Mouse (Mus musculus): Measurements from ENCODE around the gene Hils1. TPM values are rescaled to one million over a fixed set of nuclear protein-coding genes. Genes with fewer than 3 reads are reported as not detected.

The Hils1 gene
- polyA plus RNA-seq (2016; fragmentation: Nextera tagmentation; extraction: Ambion mirVana) = not detected in 2 replicates

DNA sequence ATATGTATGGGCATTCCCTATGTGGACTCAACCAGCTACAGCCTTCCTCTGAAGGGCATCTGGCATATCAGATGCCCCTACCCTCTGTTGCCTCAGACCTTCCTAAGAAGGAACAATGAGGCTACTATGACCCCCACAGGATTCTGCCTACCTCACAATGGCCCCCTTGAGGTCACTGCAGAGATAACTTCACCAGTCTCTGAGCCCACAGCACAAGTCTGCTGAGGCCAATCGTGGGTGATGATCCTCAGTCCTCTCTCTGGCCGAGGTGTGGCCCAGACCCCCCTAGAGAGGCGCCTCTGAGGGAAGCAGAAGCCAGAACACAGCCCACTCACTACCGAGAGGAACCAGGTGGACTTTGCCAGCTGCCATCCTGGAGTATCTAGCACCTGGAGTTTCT, at the start of gene Hils1:
TSS of gene Hils1 (plus strand) at position 175 of the 400 bp plus-strand sequence.
- Histone ChIP-seq H3K9me3 (replicated peaks) (no peaks in the 10 kb centered on the region), H3K27ac (no peak within 1 kb of the TSS), H3K36me3 (no peaks in the 10 kb centered on the region), H3K27me3 (peaks cover 9% of the 10 kb centered on the region; the same call in 1 of the 2 replicates), H3K4me3 (no peak within 1 kb of the TSS), H3K4me1 (peaks cover 4% of the 10 kb centered on the region; the same call in 1 of the 2 replicates), H3K4me2 (replicated peaks) (no peak within 1 kb of the TSS), H3K9ac (no peak within 1 kb of the TSS)
- 49% methylated on average over 4 of the region's 4 CpGs for WGBS
- ATAC-seq (ENCODE audit: low FRiP score) = no peak

- Histone ChIP-seq H3K36me3 (no peaks in the 10 kb centered on the region), H3K27ac (no peak overlapping the region), H3K9me3 (replicated peaks) (no peaks in the 10 kb centered on the region), H3K9ac (no peak overlapping the region), H3K4me2 (replicated peaks) (no peak overlapping the region), H3K4me3 (no peak overlapping the region), H3K27me3 (peaks cover 6% of the 10 kb centered on the region; the same call in 1 of the 2 replicates), H3K4me1 (peaks cover 11% of the 10 kb centered on the region)
- 82% methylated on average over 6 of the region's 6 CpGs for WGBS
- no peak for ATAC-seq (ENCODE audit: low FRiP score)
Observed at GRCm38 (mm10) chr11:94917717-94918116, 49.7 kb upstream of the Hils1 start.

DNA sequence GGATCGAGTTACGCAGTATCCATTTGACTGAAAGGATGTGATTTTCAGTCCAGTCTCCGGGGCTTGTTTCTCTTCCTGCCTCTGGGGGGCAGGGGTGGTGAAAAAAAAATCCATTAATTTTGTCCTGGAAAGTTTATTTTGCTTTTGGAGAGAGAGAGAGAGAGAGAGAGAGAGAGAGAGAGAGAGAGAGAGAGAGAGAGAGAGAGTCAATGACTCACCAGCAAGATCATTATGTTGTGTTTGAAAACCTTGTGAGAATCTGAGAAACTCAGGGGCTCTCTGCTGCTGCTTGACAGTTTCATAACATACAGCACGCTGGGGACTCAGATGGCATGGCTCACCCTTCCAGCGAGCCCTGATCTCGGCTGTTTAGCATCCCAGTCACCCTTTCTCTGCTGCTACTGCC, 46.4 kb upstream of the Hils1 start:
- H3K36me3 ChIP-seq = no peaks in the 10 kb centered on the region
- no peak for ATAC-seq (ENCODE audit: low FRiP score)
- H3K27ac ChIP-seq = no peak overlapping the region
- no peak overlapping the region for H3K4me2 ChIP-seq (replicated peaks)
- H3K4me1 ChIP-seq = peaks cover 6% of the 10 kb centered on the region
- H3K27me3 ChIP-seq = 0 out of 2 replicates have a peak, but pooled peaks cover 3% of the 10 kb centered on the region
- no peaks in the 10 kb centered on the region for H3K9me3 ChIP-seq (replicated peaks)
- WGBS = 53% methylated on average over 6 of the region's 6 CpGs
- H3K9ac ChIP-seq = no peak overlapping the region
- no peak overlapping the region for H3K4me3 ChIP-seq

DNA sequence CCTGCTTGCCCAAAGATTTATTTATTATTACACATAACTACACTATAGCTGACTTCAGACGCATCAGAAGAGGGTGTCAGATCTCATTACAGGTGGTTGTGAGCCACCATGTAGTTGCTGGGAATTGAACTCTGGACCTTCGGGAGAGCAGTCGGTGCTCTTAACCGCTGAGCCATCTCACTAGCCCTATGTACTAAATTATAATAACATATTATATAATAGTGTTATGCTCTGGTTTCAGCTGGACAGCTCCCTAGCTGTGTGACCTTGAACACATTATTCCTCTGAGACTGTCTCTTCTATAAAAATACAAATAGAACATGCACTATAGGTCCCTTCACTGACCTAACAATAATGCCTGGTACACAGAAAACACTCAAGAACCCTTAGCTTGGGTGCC, 42.4 kb upstream of the Hils1 start:
- no peak overlapping the region for H3K4me3 ChIP-seq
- 89% methylated on average over 4 of the region's 4 CpGs for WGBS
- H3K27ac ChIP-seq = no peak overlapping the region
- H3K27me3 ChIP-seq = no peaks in the 10 kb centered on the region
- H3K36me3 ChIP-seq = no peaks in the 10 kb centered on the region
- ATAC-seq (ENCODE audit: low FRiP score) = no peak
- H3K4me2 ChIP-seq (replicated peaks) = no peak overlapping the region
- no peak overlapping the region for H3K9ac ChIP-seq
- H3K9me3 ChIP-seq (replicated peaks) = no peaks in the 10 kb centered on the region
- H3K4me1 ChIP-seq = peaks cover 25% of the 10 kb centered on the region

DNA sequence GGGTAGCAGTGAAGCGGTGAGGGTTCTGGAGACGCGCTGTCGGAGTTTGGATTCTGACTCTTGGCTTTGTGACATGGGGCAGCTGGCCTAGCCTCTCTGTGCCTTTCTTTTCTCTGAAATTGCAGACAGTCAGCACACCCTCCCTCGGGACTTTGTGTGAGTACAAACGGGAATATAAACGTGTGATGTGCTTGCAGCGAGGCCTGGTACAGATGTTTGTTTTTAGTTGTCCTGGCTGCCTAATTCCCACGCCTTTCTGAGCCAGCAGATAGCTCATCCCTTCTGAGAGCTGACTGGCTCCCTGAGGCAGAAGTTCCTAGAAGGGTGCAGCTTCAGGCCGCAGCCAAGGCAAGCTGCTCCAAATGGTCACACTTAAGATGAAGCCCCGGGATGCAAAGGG, 41.0 kb upstream of the Hils1 start:
- Histone ChIP-seq H3K9ac (no peak overlapping the region), H3K4me3 (no peak overlapping the region), H3K36me3 (no peaks in the 10 kb centered on the region), H3K27me3 (0 out of 2 replicates have a peak, but pooled peaks cover 3% of the 10 kb centered on the region), H3K9me3 (replicated peaks) (no peaks in the 10 kb centered on the region), H3K27ac (no peak overlapping the region), H3K4me1 (peaks cover 29% of the 10 kb centered on the region), H3K4me2 (replicated peaks) (no peak overlapping the region)
- WGBS = 67% methylated on average over 11 of the region's 11 CpGs
- no peak for ATAC-seq (ENCODE audit: low FRiP score)

DNA sequence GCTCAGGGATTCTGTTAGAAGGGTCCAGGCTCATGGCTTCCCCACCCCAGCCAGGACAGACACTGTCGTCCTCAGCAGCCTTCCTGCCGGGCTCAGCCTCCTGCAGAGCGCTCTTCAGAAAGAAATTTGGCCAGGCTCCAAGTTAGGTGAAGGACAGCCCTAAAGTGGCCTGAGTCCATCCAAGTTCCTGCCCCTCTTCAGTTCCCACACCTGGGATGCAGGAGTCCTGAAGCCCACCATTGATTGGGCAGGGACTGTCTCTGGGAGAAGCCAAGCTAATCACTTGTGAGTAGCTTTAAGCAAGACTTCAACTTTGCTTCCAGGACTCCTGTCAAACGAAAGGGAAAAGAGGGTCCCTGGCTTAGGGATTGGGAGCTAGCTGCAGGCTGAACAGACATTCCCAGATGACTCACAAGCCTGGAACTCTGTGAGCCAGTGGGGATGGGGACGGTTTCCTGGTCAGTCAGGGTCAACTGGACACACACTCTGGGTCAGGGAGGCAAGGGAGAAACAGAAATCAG, 39.6 kb upstream of the Hils1 start:
- no peak overlapping the region for H3K4me3 ChIP-seq
- H3K27ac ChIP-seq = no peak overlapping the region

DNA sequence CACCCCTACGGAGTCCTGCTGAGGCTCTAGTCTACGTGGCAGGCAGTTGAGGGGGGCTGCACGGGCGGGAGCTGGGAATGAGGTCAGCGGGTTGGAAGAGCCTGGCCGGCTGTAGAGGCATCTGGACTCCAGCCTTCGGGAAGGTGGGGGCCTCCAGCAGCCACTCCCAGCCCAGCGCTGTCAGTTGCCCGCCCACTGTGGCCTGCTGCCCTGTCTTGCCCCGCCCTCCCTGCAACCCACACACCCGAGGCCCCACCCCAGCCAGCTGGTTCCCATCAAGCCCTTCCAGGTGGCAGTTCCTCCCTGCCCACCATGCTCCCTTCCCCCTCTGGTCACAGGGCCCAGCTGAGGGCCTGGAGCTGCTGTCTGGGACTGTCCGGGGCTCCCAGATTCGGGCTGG, 38.6 kb upstream of the Hils1 start:
- peak; percentile 85 for ATAC-seq (ENCODE audit: low FRiP score)
- H3K27me3 ChIP-seq = peaks cover 25% of the 10 kb centered on the region
- H3K4me1 ChIP-seq = peaks cover 32% of the 10 kb centered on the region
- H3K9me3 ChIP-seq (replicated peaks) = no peaks in the 10 kb centered on the region
- WGBS = 3% methylated on average over 12 of the region's 13 CpGs
- no peak overlapping the region for H3K4me3 ChIP-seq
- no peak overlapping the region for H3K9ac ChIP-seq
- no peaks in the 10 kb centered on the region for H3K36me3 ChIP-seq
- H3K4me2 ChIP-seq (replicated peaks) = peak overlapping the region; percentile 37
- peak overlapping the region; percentile 56 for H3K27ac ChIP-seq

More for the DNA sequence above, 39.6 kb upstream of the Hils1 start:
- Histone ChIP-seq H3K4me1 (peaks cover 29% of the 10 kb centered on the region), H3K27me3 (peaks cover 15% of the 10 kb centered on the region), H3K9me3 (replicated peaks) (no peaks in the 10 kb centered on the region), H3K9ac (no peak overlapping the region), H3K36me3 (no peaks in the 10 kb centered on the region), H3K4me2 (replicated peaks) (no peak overlapping the region)
- ATAC-seq (ENCODE audit: low FRiP score) = no peak
- 25% methylated on average over 5 of the region's 5 CpGs for WGBS

- 42% methylated on average over 9 of the region's 9 CpGs for WGBS
Observed at GRCm38 (mm10) chr11:94929599-94929998, 37.8 kb upstream of the Hils1 start.

GRCm38 (mm10) chr11:94930151-94930550, 37.2 kb upstream of the Hils1 start:
- H3K27ac ChIP-seq = no peak overlapping the region
- H3K9ac ChIP-seq = no peak overlapping the region
- H3K36me3 ChIP-seq = no peaks in the 10 kb centered on the region
- H3K4me3 ChIP-seq = no peak overlapping the region
- H3K4me2 ChIP-seq (replicated peaks) = no peak overlapping the region
- peaks cover 37% of the 10 kb centered on the region for H3K4me1 ChIP-seq
- ATAC-seq (ENCODE audit: low FRiP score) = no peak
- WGBS = 51% methylated on average over 4 of the region's 4 CpGs
- H3K27me3 ChIP-seq = peaks cover 39% of the 10 kb centered on the region
- H3K9me3 ChIP-seq (replicated peaks) = no peaks in the 10 kb centered on the region

More at GRCm38 (mm10) chr11:94929599-94929998, 37.8 kb upstream of the Hils1 start:
- H3K27me3 ChIP-seq = peaks cover 33% of the 10 kb centered on the region
- H3K4me3 ChIP-seq = no peak overlapping the region
- H3K27ac ChIP-seq = peak overlapping the region; percentile 56; the same call in 1 of the 2 replicates
- no peak overlapping the region for H3K9ac ChIP-seq
- H3K4me1 ChIP-seq = peaks cover 34% of the 10 kb centered on the region
- H3K4me2 ChIP-seq (replicated peaks) = no peak overlapping the region
- H3K36me3 ChIP-seq = no peaks in the 10 kb centered on the region
- ATAC-seq (ENCODE audit: low FRiP score) = no peak
- no peaks in the 10 kb centered on the region for H3K9me3 ChIP-seq (replicated peaks)

DNA sequence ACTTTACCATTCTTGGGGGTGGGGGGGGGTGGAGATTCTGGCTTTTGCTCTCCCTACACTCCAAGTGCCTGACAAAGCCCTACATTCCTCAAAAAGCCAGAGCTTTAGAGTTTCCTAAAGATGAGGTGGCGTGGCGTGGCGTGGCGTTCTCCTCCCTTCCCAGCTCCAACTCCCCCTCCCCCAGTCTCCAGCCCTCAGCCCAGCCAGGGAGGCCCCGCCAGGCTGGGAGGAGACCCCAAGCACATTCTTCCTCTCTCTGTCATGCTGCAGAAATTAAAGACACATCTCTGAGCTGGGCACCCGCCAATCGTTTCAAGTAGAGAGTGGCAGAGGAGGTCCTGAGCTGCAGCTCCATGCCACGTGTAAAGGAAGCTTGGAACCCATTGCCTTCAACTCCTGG, 33.8 kb upstream of the Hils1 start:
- peaks cover 38% of the 10 kb centered on the region for H3K4me1 ChIP-seq
- H3K9ac ChIP-seq = no peak overlapping the region
- H3K27ac ChIP-seq = peak overlapping the region; percentile 13; the same call in 1 of the 2 replicates
- no peak for ATAC-seq (ENCODE audit: low FRiP score)
- no peaks in the 10 kb centered on the region for H3K9me3 ChIP-seq (replicated peaks)
- peaks cover 70% of the 10 kb centered on the region for H3K27me3 ChIP-seq
- no peaks in the 10 kb centered on the region for H3K36me3 ChIP-seq
- 18% methylated on average over 8 of the region's 8 CpGs for WGBS
- no peak overlapping the region for H3K4me2 ChIP-seq (replicated peaks)
- H3K4me3 ChIP-seq = no peak overlapping the region

DNA sequence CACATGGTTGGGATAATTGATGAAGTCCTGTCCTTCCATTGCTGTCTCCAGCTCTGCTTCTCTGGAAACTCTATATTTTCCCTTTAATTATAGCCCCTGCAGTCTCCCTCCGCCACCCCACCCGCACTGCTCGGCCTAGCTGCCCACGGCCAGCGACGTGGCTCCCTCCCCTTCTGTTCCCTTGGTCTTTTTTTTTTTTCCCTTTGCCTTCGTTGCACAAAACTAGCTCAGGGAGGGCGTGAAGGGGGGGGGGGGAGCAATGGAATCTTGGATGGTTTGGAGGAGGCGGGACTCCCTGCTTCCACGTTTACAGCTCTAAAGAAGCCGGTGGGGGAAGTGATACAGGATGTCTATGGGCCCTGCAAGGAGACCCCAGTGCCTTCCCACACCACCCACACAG, 32.9 kb upstream of the Hils1 start:
- Histone ChIP-seq H3K4me1 (peaks cover 28% of the 10 kb centered on the region), H3K27ac (peak overlapping the region; percentile 13; the same call in 1 of the 2 replicates), H3K9ac (no peak overlapping the region), H3K4me2 (replicated peaks) (no peak overlapping the region), H3K36me3 (no peaks in the 10 kb centered on the region), H3K9me3 (replicated peaks) (no peaks in the 10 kb centered on the region), H3K27me3 (peaks cover 78% of the 10 kb centered on the region), H3K4me3 (no peak overlapping the region)
- 22% methylated on average over 11 of the region's 11 CpGs for WGBS
- ATAC-seq (ENCODE audit: low FRiP score) = no peak

DNA sequence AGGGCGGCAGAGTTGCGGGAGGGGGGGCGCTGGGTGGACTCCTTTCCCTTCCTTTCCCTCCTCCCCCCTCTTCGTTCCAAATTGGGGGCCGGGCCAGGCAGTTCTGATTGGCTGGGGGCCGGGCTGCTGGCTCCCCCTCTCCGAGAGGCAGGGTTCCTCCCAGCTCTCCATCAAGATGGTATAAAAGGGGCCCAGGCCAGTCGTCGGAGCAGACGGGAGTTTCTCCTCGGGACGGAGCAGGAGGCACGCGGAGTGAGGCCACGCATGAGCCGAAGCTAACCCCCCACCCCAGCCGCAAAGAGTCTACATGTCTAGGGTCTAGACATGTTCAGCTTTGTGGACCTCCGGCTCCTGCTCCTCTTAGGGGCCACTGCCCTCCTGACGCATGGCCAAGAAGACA, 31.3 kb upstream of the Hils1 start, which contains the start of gene Col1a1:
TSS of gene Col1a1 (plus strand) at position 180 of the 400 bp plus-strand sequence.
- WGBS = 11% methylated on average over 18 of the region's 19 CpGs
- peak within 1 kb of the TSS; percentile 44; the same call in 1 of the 2 replicates for H3K27ac ChIP-seq
- peaks cover 87% of the 10 kb centered on the region for H3K27me3 ChIP-seq
- H3K4me1 ChIP-seq = peaks cover 22% of the 10 kb centered on the region
- peak within 1 kb of the TSS; percentile 58 for H3K4me2 ChIP-seq (replicated peaks)
- ATAC-seq (ENCODE audit: low FRiP score) = no peak
- H3K4me3 ChIP-seq = peak within 1 kb of the TSS; percentile 30
- H3K9ac ChIP-seq = peak within 1 kb of the TSS; percentile 51
- no peaks in the 10 kb centered on the region for H3K9me3 ChIP-seq (replicated peaks)
- H3K36me3 ChIP-seq = no peaks in the 10 kb centered on the region

- Histone ChIP-seq H3K27me3 (peaks cover 85% of the 10 kb centered on the region), H3K36me3 (no peaks in the 10 kb centered on the region), H3K27ac (0 out of 2 replicates have a peak overlapping the region, but pooled peaks have one; percentile 44), H3K4me1 (peaks cover 22% of the 10 kb centered on the region), H3K4me3 (peak overlapping the region; percentile 30), H3K9ac (peak overlapping the region; percentile 51), H3K9me3 (replicated peaks) (no peaks in the 10 kb centered on the region), H3K4me2 (replicated peaks) (peak overlapping the region; percentile 58)
- ATAC-seq (ENCODE audit: low FRiP score) = peak; percentile 82
- WGBS = under 1% methylated on average over 17 of the region's 17 CpGs
Observed at GRCm38 (mm10) chr11:94936851-94937295, 30.5 kb upstream of the Hils1 start.
